Mouse (Mus musculus): Measurements from ENCODE around the gene Myl6b. TPM values are rescaled to one million over a fixed set of nuclear protein-coding genes. Genes with fewer than 3 reads are reported as not detected.
A peak's percentile ranks its signal among the peaks of the same experiment; 100 is the strongest.

Myl6b gene
- total RNA-seq, 2 experiments from 2014 or later: 30.7 to 32.9 TPM

DNA sequence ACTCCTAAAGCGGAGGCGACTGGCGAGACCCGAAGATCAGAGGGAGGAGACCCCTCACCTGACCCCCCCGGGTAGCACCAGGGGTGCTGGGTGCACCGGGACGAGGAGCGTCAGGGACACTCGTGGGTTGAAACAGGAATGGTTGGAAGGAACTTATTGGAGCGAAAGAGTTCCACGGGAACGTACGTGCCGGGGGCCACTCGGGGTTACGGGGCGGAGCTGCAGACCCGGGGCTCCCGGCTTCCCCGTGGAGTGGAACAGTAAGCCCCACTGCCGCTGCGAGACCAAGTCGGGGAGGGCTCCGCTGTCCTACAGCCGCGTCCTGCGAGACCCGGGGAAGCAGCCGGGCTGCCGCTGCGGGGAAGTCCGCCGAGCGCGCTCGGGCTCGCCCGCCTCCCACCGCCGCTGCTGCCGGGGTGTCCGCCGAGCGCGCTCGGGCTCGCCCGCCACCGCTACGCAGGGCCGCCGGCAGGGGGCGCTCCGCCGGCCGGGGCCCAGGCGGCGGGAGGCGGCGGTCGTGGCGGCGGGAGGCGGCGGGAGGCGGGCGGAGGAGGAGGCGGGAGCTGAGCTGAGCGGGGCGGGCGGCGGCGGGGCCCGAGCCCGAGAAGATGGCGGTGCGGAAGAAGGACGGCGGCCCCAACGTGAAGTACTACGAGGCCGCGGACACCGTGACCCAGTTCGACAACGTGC is 39.6 kb downstream of the Myl6b start, which contains the start of gene Smarcc2:
TSS of gene Smarcc2 (plus strand) at position 530 of the 690 bp plus-strand sequence.
- peak; percentile 87 to 89 for DNase-seq (ENCODE audit: extremely low spot score in 1 of 2, low spot score in 2 of 2)
- intact Hi-C loops (cut with DNase I): loop anchor here (1.0 to 5.0 kb wide), 4 partner anchors 50 to 122 kb away; partner anchors contain the start of genes Ankrd52 and Cs
- Histone ChIP-seq H3K27ac (peak within 1 kb of the TSS; percentile 96), H3K4me3 (peak within 1 kb of the TSS; percentile 78)
- TF ChIP-seq CTCF (IDR thresholded peaks at IDR 0.05): peak; percentile 27

DNA sequence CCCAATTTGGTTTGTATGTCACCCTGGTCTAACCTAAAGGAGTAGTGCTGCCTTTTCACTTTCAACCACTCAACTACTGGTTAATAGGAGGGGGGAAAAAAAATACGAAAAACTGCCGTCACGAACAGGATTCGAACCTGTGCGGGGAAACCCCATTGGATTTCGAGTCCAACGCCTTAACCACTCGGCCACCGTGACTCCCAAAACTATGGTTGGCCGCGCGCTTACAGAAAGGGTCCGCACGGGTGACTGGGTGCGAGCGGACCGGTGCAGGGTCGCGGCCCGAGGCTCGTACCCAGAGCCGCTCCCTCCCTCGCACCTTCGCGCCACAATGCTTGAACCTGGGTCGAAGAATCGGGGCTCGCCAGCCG is 40.2 kb downstream of the Myl6b start:
- intact Hi-C loops (cut with DNase I): loop anchor here (2.0 to 5.0 kb wide), 3 partner anchors 78 to 121 kb away; partner anchors contain the start of genes Ankrd52 and Cs
- peak overlapping the region; percentile 96 for H3K27ac ChIP-seq
- no peak for TF ChIP-seq CTCF (IDR thresholded peaks at IDR 0.05)
- peak; percentile 91 to 97 for DNase-seq (ENCODE audit: extremely low spot score in 1 of 2, low spot score in 2 of 2)
- H3K4me3 ChIP-seq: peak overlapping the region; percentile 78

DNA sequence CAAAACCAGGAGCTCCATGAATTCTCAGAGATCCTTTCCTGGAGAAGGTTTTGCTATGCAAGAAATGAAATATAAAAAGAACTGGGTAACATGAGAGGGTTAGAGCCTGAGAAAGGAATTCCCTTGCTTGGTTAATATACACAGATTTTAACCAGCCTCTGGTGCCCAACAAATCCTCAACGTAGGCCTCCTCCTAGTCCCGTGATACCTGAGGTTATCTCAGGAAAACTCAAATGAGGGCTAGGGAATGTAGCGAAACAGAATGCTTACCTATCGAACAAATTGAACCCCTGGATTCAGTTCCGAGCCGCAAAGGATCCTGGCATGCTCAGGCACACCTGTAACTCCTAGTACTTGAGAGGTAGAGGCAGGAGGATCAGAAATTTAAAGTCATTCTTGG is 40.8 kb downstream of the Myl6b start:
- H3K4me3 ChIP-seq: no peak overlapping the region
- no peak for DNase-seq (ENCODE audit: extremely low spot score in 1 of 2, low spot score in 2 of 2)
- TF ChIP-seq CTCF (IDR thresholded peaks at IDR 0.05): no peak
- H3K27ac ChIP-seq: no peak overlapping the region
- intact Hi-C loops (cut with DNase I): loop anchor here (2.0 to 5.0 kb wide), 3 partner anchors 79 to 120 kb away; partner anchors contain the start of genes Ankrd52 and Cs

DNA sequence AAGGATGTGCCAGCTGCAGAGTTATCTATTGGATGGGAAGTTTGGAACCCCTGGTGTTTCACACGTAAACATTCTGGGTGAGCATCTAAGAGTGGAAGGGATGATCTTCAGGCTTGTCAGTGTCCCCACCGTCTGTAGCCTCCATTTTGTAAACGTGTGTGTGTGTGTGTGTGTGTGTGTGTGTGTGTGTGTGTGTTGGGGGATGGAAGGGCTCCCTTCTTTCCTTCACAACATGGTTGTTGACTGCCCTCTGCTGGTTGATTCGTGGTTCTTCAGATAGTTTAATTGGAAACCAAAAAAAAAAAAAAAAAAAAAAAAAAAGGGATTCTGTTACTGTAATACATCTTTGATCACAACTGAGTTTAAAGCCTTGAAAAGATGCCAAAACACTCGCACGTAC is 43.2 kb downstream of the Myl6b start:
- peak; percentile 58 to 63 for DNase-seq (ENCODE audit: extremely low spot score in 1 of 2, low spot score in 2 of 2)
- Histone ChIP-seq H3K4me3 (no peak overlapping the region), H3K27ac (0 out of 2 replicates have a peak overlapping the region, but pooled peaks have one; percentile 15)
- intact Hi-C loops (cut with DNase I): loop anchor here (5.0 kb wide), 1 partner anchor 118 kb away; the partner anchor contains the start of gene Cs
- TF ChIP-seq CTCF (IDR thresholded peaks at IDR 0.05): peak; percentile 56

DNA sequence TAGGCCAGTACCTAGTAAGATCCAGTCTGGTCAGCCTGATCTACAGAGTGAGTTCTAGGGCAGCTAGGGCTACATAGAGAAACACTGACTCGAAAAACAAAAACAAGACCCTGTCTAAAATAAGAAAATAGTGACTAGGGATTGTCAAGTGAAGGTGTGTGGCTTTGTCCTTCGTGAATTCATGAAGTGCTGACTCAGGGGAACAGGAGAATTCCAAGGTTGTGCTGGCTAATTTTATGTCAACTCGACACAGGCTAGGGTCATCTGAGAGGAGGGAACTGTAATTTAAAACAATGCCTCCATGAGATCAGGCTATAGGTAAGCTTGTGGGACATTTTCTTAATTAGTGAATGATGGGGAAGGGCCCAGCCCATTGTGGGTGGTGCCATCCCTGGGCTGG is 44.0 kb downstream of the Myl6b start:
- TF ChIP-seq CTCF (IDR thresholded peaks at IDR 0.05): no peak
- H3K4me3 ChIP-seq: no peak overlapping the region
- intact Hi-C loops (cut with DNase I): no loop called here
- DNase-seq (ENCODE audit: extremely low spot score in 1 of 2, low spot score in 2 of 2): no peak
- no peak overlapping the region for H3K27ac ChIP-seq

DNA sequence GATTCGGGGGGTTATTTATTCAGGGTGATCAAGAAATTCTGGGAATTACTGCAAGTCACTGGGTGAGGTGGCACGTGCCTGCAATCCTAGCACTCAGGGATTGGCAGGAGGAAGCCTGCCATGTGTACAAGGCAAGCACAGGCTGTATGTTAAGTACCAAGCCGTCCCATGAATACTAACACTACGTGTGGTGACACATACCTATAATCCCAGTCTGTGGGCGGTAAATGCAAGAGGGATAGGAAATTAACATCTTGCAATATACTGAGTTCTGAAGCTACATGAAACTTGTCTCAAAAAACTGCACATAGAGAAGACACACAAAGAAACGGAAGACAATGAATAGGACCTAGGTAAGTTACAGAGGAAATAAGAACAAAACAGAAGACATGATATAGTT is 47.5 kb downstream of the Myl6b start:
- H3K4me3 ChIP-seq: no peak overlapping the region
- intact Hi-C loops (cut with DNase I): no loop called here
- TF ChIP-seq CTCF (IDR thresholded peaks at IDR 0.05): no peak
- DNase-seq (ENCODE audit: extremely low spot score in 1 of 2, low spot score in 2 of 2): no peak
- no peak overlapping the region for H3K27ac ChIP-seq

GRCm38 (mm10) chr10:128445407-128445806 is 53.1 kb downstream of the Myl6b start:
- TF ChIP-seq CTCF (IDR thresholded peaks at IDR 0.05): no peak
- Histone ChIP-seq H3K27ac (no peak overlapping the region), H3K4me3 (no peak overlapping the region)
- no peak for DNase-seq (ENCODE audit: extremely low spot score in 1 of 2, low spot score in 2 of 2)
- intact Hi-C loops (cut with DNase I): no loop called here

- DNase-seq (ENCODE audit: extremely low spot score in 1 of 2, low spot score in 2 of 2): no peak
- TF ChIP-seq CTCF (IDR thresholded peaks at IDR 0.05): no peak
- intact Hi-C loops (cut with DNase I): no loop called here
Measured at GRCm38 (mm10) chr10:128444354-128444753, 54.1 kb downstream of the Myl6b start.

More at GRCm38 (mm10) chr10:128444354-128444753, 54.1 kb downstream of the Myl6b start:
- Histone ChIP-seq H3K4me3 (no peak overlapping the region), H3K27ac (no peak overlapping the region)

Small RNA genes lying within 50 kb of the gene (microRNA-seq; reads per million reads assigned to microRNA genes)
- gene Mir6916 (0 reads per million in 2 experiments), gene Mir8105 (0 to 2.4 reads per million in 2 experiments)

Other genes with a start within 250 kb of the Myl6b start
- gene Apon, start 244.6 kb downstream of the Myl6b start, total RNA-seq (2021): not detected
- gene Apof, start 230.0 kb downstream of the Myl6b start, total RNA-seq (2021): not detected
- gene Stat2, start 228.1 kb downstream of the Myl6b start, total RNA-seq (2021): 10 to 100 TPM; 29.2 to 31.5 TPM
- gene Il23a, start 199.9 kb downstream of the Myl6b start, total RNA-seq (2021): not detected
- 10 to 100 TPM; 15.8 TPM for gene Pan2, start 195.3 kb downstream of the Myl6b start, total RNA-seq (2021)
- gene Cnpy2, start 176.2 kb downstream of the Myl6b start, total RNA-seq (2021): 10 to 100 TPM; 66.8 to 67.5 TPM
- 100 to 1,000 TPM; 216 to 218 TPM for gene Cs, start 161.0 kb downstream of the Myl6b start, total RNA-seq (2021)
- gene Coq10a, start 129.7 kb downstream of the Myl6b start, total RNA-seq (2021): 10 to 100 TPM; 53.0 to 54.6 TPM
- gene Ankrd52, start 121.6 kb downstream of the Myl6b start, total RNA-seq (2021): 10 to 100 TPM; 60.8 to 63.9 TPM
- not detected for gene Slc39a5, start 97.5 kb downstream of the Myl6b start, total RNA-seq (2021)
- gene Nabp2, start 87.2 kb downstream of the Myl6b start, total RNA-seq (2021): 10 to 100 TPM; 87.0 to 91.1 TPM
- gene Rnf41, start 87.0 kb downstream of the Myl6b start, total RNA-seq (2021): 10 to 100 TPM; 74.0 to 76.6 TPM
- gene Smarcc2, start 39.4 kb downstream of the Myl6b start, total RNA-seq (2021): 100 to 1,000 TPM; 253 to 254 TPM
- 100 to 1,000 TPM; 555 to 562 TPM for gene Myl6, start 4.5 kb downstream of the Myl6b start, total RNA-seq (2021)
- 10 to 100 TPM; 10.2 to 10.4 TPM for gene Esyt1, start 27.2 kb upstream of the Myl6b start, total RNA-seq (2021)
- gene Zc3h10, start 49.1 kb upstream of the Myl6b start, total RNA-seq (2021): 10 to 100 TPM; 12.4 to 15.7 TPM
- 1,000 to 10,000 TPM; 1,506 to 1,537 TPM for gene Rpl41, start 50.6 kb upstream of the Myl6b start, total RNA-seq (2021)
- 10 to 100 TPM; 51.7 to 58.0 TPM for gene Pa2g4, start 67.3 kb upstream of the Myl6b start, total RNA-seq (2021)
- 1 to 10 TPM; 5.0 to 5.4 TPM for gene Erbb3, start 91.0 kb upstream of the Myl6b start, total RNA-seq (2021)
- gene Rps26, start 128.1 kb upstream of the Myl6b start, total RNA-seq (2021): 100 to 1,000 TPM; 211 to 235 TPM
- gene Ikzf4, start 147.3 kb upstream of the Myl6b start, total RNA-seq (2021): 10 to 100 TPM; 16.2 to 16.8 TPM
- gene Suox, start 175.4 kb upstream of the Myl6b start, total RNA-seq (2021): 10 to 100 TPM; 11.3 to 12.3 TPM
- gene Rab5b, start 197.6 kb upstream of the Myl6b start, total RNA-seq (2021): 100 to 1,000 TPM; 123 to 132 TPM
- under 1 TPM; 0.36 to 0.75 TPM for gene Pmel, start 205.5 kb upstream of the Myl6b start, total RNA-seq (2021)
- 1 to 10 TPM; 2.2 to 2.6 TPM for gene Cdk2, start 206.3 kb upstream of the Myl6b start, total RNA-seq (2021)
- gene Dgka, start 246.2 kb upstream of the Myl6b start, total RNA-seq (2021): 1 to 10 TPM; 7.4 to 7.9 TPM
- 10 to 100 TPM; 27.1 to 27.8 TPM for gene Pym1, start 249.2 kb upstream of the Myl6b start, total RNA-seq (2021)

Measured in left cerebral cortex, adult 2 months (tissue).